Mouse (Mus musculus) kidney, adult 2 months (tissue): ENCODE results near the gene Shroom1. TPM values are rescaled to one million over a fixed set of nuclear protein-coding genes. Genes with fewer than 3 reads are reported as not detected.

Experiments used
- DNase-seq: peaks from one replicate; pipeline ENCODE4 v3.0.0; 2021
- H3K27ac ChIP-seq: fragments of 200-500 bp; 2 replicates; pipeline ENCODE4 v1.5.1; 2012; ENCODE audit warnings: low read depth, low read length, control low read depth, inconsistent platforms; ENCODE audit not compliant: insufficient read depth
- H3K27me3 ChIP-seq: fragments of 200-500 bp; replicated peaks from 2 replicates; pipeline ENCODE4 v1.6.1; 2012; ENCODE audit warnings: mild to moderate bottlenecking, moderate library complexity, low read length, inconsistent platforms; ENCODE audit not compliant: control insufficient read depth, insufficient read depth
- H3K36me3 ChIP-seq: fragments of 200-500 bp; 2 replicates; pipeline ENCODE4 v1.6.1; 2012; ENCODE audit warnings: mild to moderate bottlenecking, moderate library complexity, low read length, inconsistent platforms; ENCODE audit not compliant: control insufficient read depth, insufficient read depth
- H3K4me1 ChIP-seq: fragments of 200-500 bp; 2 replicates; pipeline ENCODE4 v1.6.1; 2011; ENCODE audit warnings: low read length; ENCODE audit not compliant: control insufficient read depth, insufficient read depth
- H3K4me3 ChIP-seq: fragments of 200-500 bp; 2 replicates; pipeline ENCODE4 v1.5.1; 2011; ENCODE audit warnings: mild to moderate bottlenecking, low read depth, low read length, control low read depth; ENCODE audit not compliant: insufficient read depth
- CTCF ChIP-seq: fragments of 200-500 bp; conservative IDR thresholded peaks from 2 replicates; pipeline ENCODE4 v1.5.1; 2011; ENCODE audit warnings: low read depth, mild to moderate bottlenecking, control low read depth, low read length, moderate library complexity, mixed read lengths; ENCODE audit not compliant: insufficient read depth, insufficient read length
- POLR2A ChIP-seq: fragments of 200-500 bp; IDR thresholded peaks from one replicate; pipeline ENCODE4 v1.6.1; 2011; ENCODE audit warnings: low read depth, low read length, control low read depth
- WGBS: fragments of 180-500 bp; shearing (Covaris S2); methylation state at CpG from one replicate; pipeline ENCODE4 v1.1.7; 2018; 5-methylcytosine and 5-hydroxymethylcytosine counted together
- polyA plus RNA-seq: library from polyadenylated mRNA; depleted of rRNA; stranded (reverse); fragments of >200 nt; gene quantifications from 2 replicates; pipeline ENCODE4 v1.2.3, GENCODE M21; 2012

The Shroom1 gene
- polyA plus RNA-seq, 1 experiment, result 0.88 TPM

GRCm38 (mm10) chr11:53446183-53446582 is 10.8 kb upstream of the Shroom1 start:
- TF ChIP-seq CTCF, result no peak
- no peak for TF ChIP-seq POLR2A
- H3K4me3 ChIP-seq, result no peak overlapping the region
- H3K36me3 ChIP-seq, result no peaks in the 10 kb centered on the region
- no peaks in the 10 kb centered on the region for H3K27me3 ChIP-seq
- H3K4me1 ChIP-seq, result peaks cover 4% of the 10 kb centered on the region; the same call in 1 of the 2 replicates
- no peak for DNase-seq
- 89% methylated on average over 13 of the region's 13 CpGs for WGBS
- no peak overlapping the region for H3K27ac ChIP-seq

GRCm38 (mm10) chr11:53447996-53448395 is 9.0 kb upstream of the Shroom1 start:
- no peak for DNase-seq
- no peak for TF ChIP-seq CTCF
- TF ChIP-seq POLR2A, result no peak
- WGBS, result 87% methylated on average over 8 of the region's 8 CpGs

GRCm38 (mm10) chr11:53448529-53448928 is 8.5 kb upstream of the Shroom1 start:
- Histone ChIP-seq H3K36me3 (no peaks in the 10 kb centered on the region), H3K27me3 (no peaks in the 10 kb centered on the region), H3K4me3 (no peak overlapping the region), H3K4me1 (peaks cover 4% of the 10 kb centered on the region; the same call in 1 of the 2 replicates), H3K27ac (no peak overlapping the region)
- TF ChIP-seq CTCF (no peak), POLR2A (no peak)
- DNase-seq, result peak; percentile 94
- WGBS, result 65% methylated on average over 1 of the region's 1 CpGs

More at GRCm38 (mm10) chr11:53447996-53448395, 9.0 kb upstream of the Shroom1 start:
- Histone ChIP-seq H3K27me3 (no peaks in the 10 kb centered on the region), H3K36me3 (no peaks in the 10 kb centered on the region), H3K4me3 (no peak overlapping the region), H3K27ac (no peak overlapping the region), H3K4me1 (peaks cover 4% of the 10 kb centered on the region; the same call in 1 of the 2 replicates)

GRCm38 (mm10) chr11:53450070-53450705 is 6.8 kb upstream of the Shroom1 start:
- no peaks in the 10 kb centered on the region for H3K36me3 ChIP-seq
- TF ChIP-seq CTCF (no peak), POLR2A (no peak)
- H3K27me3 ChIP-seq, result no peaks in the 10 kb centered on the region
- no peak overlapping the region for H3K27ac ChIP-seq
- 26% methylated on average over 15 of the region's 15 CpGs for WGBS
- no peak for DNase-seq
- peaks cover 4% of the 10 kb centered on the region; the same call in 1 of the 2 replicates for H3K4me1 ChIP-seq
- no peak overlapping the region for H3K4me3 ChIP-seq

- TF ChIP-seq POLR2A (no peak), CTCF (no peak)
- no peak for DNase-seq
- no peak overlapping the region for H3K4me3 ChIP-seq
- H3K4me1 ChIP-seq, result peaks cover 4% of the 10 kb centered on the region; the same call in 1 of the 2 replicates
- 46% methylated on average over 2 of the region's 2 CpGs for WGBS
- H3K27ac ChIP-seq, result no peak overlapping the region
- no peaks in the 10 kb centered on the region for H3K27me3 ChIP-seq
- H3K36me3 ChIP-seq, result no peaks in the 10 kb centered on the region
These were observed 5.6 kb upstream of the Shroom1 start for GRCm38 (mm10) chr11:53451361-53451760.

- no peak for TF ChIP-seq POLR2A
- TF ChIP-seq CTCF, result no peak
- Histone ChIP-seq H3K36me3 (no peaks in the 10 kb centered on the region), H3K4me1 (peaks cover 4% of the 10 kb centered on the region; the same call in 1 of the 2 replicates), H3K27ac (no peak overlapping the region), H3K4me3 (no peak overlapping the region), H3K27me3 (no peaks in the 10 kb centered on the region)
- WGBS, result 81% methylated on average over 9 of the region's 9 CpGs
- DNase-seq, result peak; percentile 65
These were observed 4.6 kb upstream of the Shroom1 start for GRCm38 (mm10) chr11:53452396-53452795.

GRCm38 (mm10) chr11:53453031-53453430 is 4.0 kb upstream of the Shroom1 start:
- Histone ChIP-seq H3K36me3 (no peaks in the 10 kb centered on the region), H3K4me3 (no peak overlapping the region), H3K27ac (no peak overlapping the region), H3K27me3 (no peaks in the 10 kb centered on the region), H3K4me1 (peaks cover 4% of the 10 kb centered on the region; the same call in 1 of the 2 replicates)
- 88% methylated on average over 5 of the region's 5 CpGs for WGBS
- DNase-seq, result no peak
- TF ChIP-seq POLR2A, result no peak
